In genomic region chr7:107665221-107665585, GRCm38 (mm10) we compare ENCODE assay signal across 8 mouse cellular contexts. TPM values are rescaled to one million over a fixed set of nuclear protein-coding genes. Genes with fewer than 3 reads are reported as not detected.
DNase-seq lines count a peak whose midpoint lies in the region; ATAC-seq lines count a peak whose summit lies in the region.

No protein-coding gene starts in this region.

- peak overlapping the region; percentile 95 for H3K27ac ChIP-seq in embryonic facial prominence, embryonic 15.5 days (replicated peaks)
- peak overlapping the region; percentile 87 for H3K27ac ChIP-seq in heart, embryonic 16.5 days (ENCODE audit: low read length)
- peak overlapping the region; percentile 89 for H3K27ac ChIP-seq in limb, embryonic 15.5 days

- DNase-seq in gastrocnemius, adult 18-20 months (ENCODE audit: low spot score) = peak; percentile 30
- no peak for DNase-seq in gastrocnemius, postnatal 4 days (ENCODE audit: low spot score in 2 of 2)
- peak; percentile 28 for DNase-seq in right cerebral cortex, postnatal 25 days
- no peak for DNase-seq in adrenal gland, postnatal 14 days

- no peak overlapping the region; the same call in 1 of the 2 replicates for H3K9ac ChIP-seq in embryonic facial prominence, embryonic 15.5 days
- peak overlapping the region; percentile 80 for H3K9ac ChIP-seq in heart, embryonic 16.5 days (ENCODE audit: low read length)
- H3K9ac ChIP-seq in limb, embryonic 15.5 days = peak overlapping the region; percentile 10; the same call in 1 of the 2 replicates

- peak overlapping the region; percentile 44 for H3K4me3 ChIP-seq in embryonic facial prominence, embryonic 15.5 days (replicated peaks)
- peak overlapping the region; percentile 50 for H3K4me3 ChIP-seq in heart, embryonic 16.5 days (ENCODE audit: low read length)
- H3K4me3 ChIP-seq in limb, embryonic 15.5 days = peak overlapping the region; percentile 39

- ATAC-seq in embryonic facial prominence, embryonic 15.5 days (ENCODE audit: insufficient number of reproducible peaks, low FRiP score, low TSS enrichment, low read depth) = peak; percentile 27; the same call in 1 of the 2 replicates
- no peak for ATAC-seq in heart, embryonic 16.5 days (replicated peaks; ENCODE audit: extremely low read depth, insufficient read depth, low FRiP score)
- ATAC-seq in limb, embryonic 15.5 days (ENCODE audit: insufficient number of reproducible peaks, low FRiP score, low TSS enrichment, low read depth) = peak; percentile 30; the same call in 1 of the 2 replicates
- no peak for ATAC-seq in cerebellum, adult (ENCODE audit: insufficient number of reproducible peaks, low FRiP score, low TSS enrichment)

- H3K36me3 ChIP-seq in embryonic facial prominence, embryonic 15.5 days = no peaks in the 10 kb centered on the region
- H3K36me3 ChIP-seq in heart, embryonic 16.5 days (ENCODE audit: control insufficient read depth, insufficient read depth) = no peaks in the 10 kb centered on the region
- H3K36me3 ChIP-seq in limb, embryonic 15.5 days = no peaks in the 10 kb centered on the region

- H3K9me3 ChIP-seq in embryonic facial prominence, embryonic 15.5 days (replicated peaks) = no peaks in the 10 kb centered on the region
- H3K9me3 ChIP-seq in heart, embryonic 16.5 days (replicated peaks; ENCODE audit: control insufficient read depth, low read length) = no peaks in the 10 kb centered on the region
- no peaks in the 10 kb centered on the region for H3K9me3 ChIP-seq in limb, embryonic 15.5 days

- peaks cover 65% of the 10 kb centered on the region for H3K4me1 ChIP-seq in embryonic facial prominence, embryonic 15.5 days
- peaks cover 36% of the 10 kb centered on the region for H3K4me1 ChIP-seq in heart, embryonic 16.5 days (ENCODE audit: control insufficient read depth, insufficient read depth, low read length)
- peaks cover 57% of the 10 kb centered on the region for H3K4me1 ChIP-seq in limb, embryonic 15.5 days

- no peaks in the 10 kb centered on the region for H3K27me3 ChIP-seq in embryonic facial prominence, embryonic 15.5 days
- H3K27me3 ChIP-seq in heart, embryonic 16.5 days (ENCODE audit: control insufficient read depth, insufficient read depth, low read length) = no peaks in the 10 kb centered on the region
- H3K27me3 ChIP-seq in limb, embryonic 15.5 days = no peaks in the 10 kb centered on the region

- WGBS in embryonic facial prominence, embryonic 15.5 days = 16% methylated on average over 4 of the region's 4 CpGs
- 12% methylated on average over 4 of the region's 4 CpGs for WGBS in heart, embryonic 16.5 days
- WGBS in limb, embryonic 15.5 days = 12% methylated on average over 4 of the region's 4 CpGs

- H3K4me2 ChIP-seq in embryonic facial prominence, embryonic 15.5 days (replicated peaks) = peak overlapping the region; percentile 48
- H3K4me2 ChIP-seq in heart, embryonic 16.5 days (ENCODE audit: low read depth, low read length) = peak overlapping the region; percentile 71
- peak overlapping the region; percentile 51 for H3K4me2 ChIP-seq in limb, embryonic 15.5 days

RNA-seq across cellular contexts. Expression of gene 5330417H12Rik, which starts 40.2 kb away (rescaled TPM):
- total RNA-seq in gastrocnemius, adult 18-20 months (2021) = not detected
- total RNA-seq in gastrocnemius, postnatal 4 days (2021) = not detected
- polyA plus RNA-seq in embryonic facial prominence, embryonic 15.5 days (2015; fragmentation: Nextera tagmentation; extraction: Ambion mirVana) = 0.23 TPM in 1 of 2 replicates, not detected in the other
- polyA plus RNA-seq in heart, embryonic 16.5 days (2015; fragmentation: Nextera tagmentation; extraction: Ambion mirVana) = not detected in 2 replicates
- polyA plus RNA-seq in limb, embryonic 15.5 days (2015; fragmentation: Nextera tagmentation; extraction: Ambion mirVana) = not detected in 2 replicates
- not detected in 2 replicates for total RNA-seq in adrenal gland, postnatal 14 days (2021)

Comparison
In these comparisons a context has a peak if more than half of its experiments do, and no peak if none do; other contexts are left out.
1. DNase-seq: peak in gastrocnemius, adult 18-20 months (single experiment) and right cerebral cortex, postnatal 25 days (single experiment); none in gastrocnemius, postnatal 4 days (0 of 2) and adrenal gland, postnatal 14 days (single experiment).
2. ATAC-seq: peak in embryonic facial prominence, embryonic 15.5 days (single experiment) and limb, embryonic 15.5 days (single experiment); none in heart, embryonic 16.5 days (single experiment) and cerebellum, adult (single experiment).
3. Peak in every context shown above with its lines, with median percentiles within 50 percentile points of each other: H3K27ac ChIP-seq, H3K4me2 ChIP-seq and H3K4me3 ChIP-seq.